Mouse (Mus musculus) ES-Bruce4 (cell line): ENCODE results near the gene Hoxb3.

Experiments used
- CTCF ChIP-seq: IDR thresholded peaks from one replicate; pipeline ENCODE4 v1.8.1; 2011; ENCODE audit warnings: low read depth, low read length
- EP300 ChIP-seq: IDR thresholded peaks from 2 replicates; pipeline ENCODE4 v1.6.1; 2011; ENCODE audit warnings: low read depth, low read length; ENCODE audit not compliant: insufficient read depth

- TF ChIP-seq CTCF (no peak), EP300 (no peak)
Observed at GRCm38 (mm10) chr11:96296997-96297396, 26.1 kb upstream of the Hoxb3 start.
